Mouse (Mus musculus) lung, adult 2 months (tissue): ENCODE measurements around the gene Atp5h.

ENCODE experiments used
- CTCF ChIP-seq: fragments of 200-500 bp; IDR thresholded peaks from 2 replicates; pipeline ENCODE4 v1.5.1; 2011; ENCODE audit warnings: mild to moderate bottlenecking, low read length, control low read depth; ENCODE audit not compliant: insufficient read depth
- POLR2A ChIP-seq: fragments of 200-500 bp; IDR thresholded peaks from 2 replicates; pipeline ENCODE4 v1.6.1; 2011; ENCODE audit warnings: low read depth, mild to moderate bottlenecking, control low read depth, low read length, borderline replicate concordance; ENCODE audit errors: extremely low read depth

GRCm38 (mm10) chr11:115460976-115461375 is 41.2 kb upstream of the Atp5h start:
- no peak for TF ChIP-seq CTCF
- TF ChIP-seq POLR2A = no peak
